Mouse (Mus musculus) limb, embryonic 12.5 days (tissue): ENCODE measurements around the gene Lrrc8e. TPM values are rescaled to one million over a fixed set of nuclear protein-coding genes. Genes with fewer than 3 reads are reported as not detected.
"Not testable (repeated sequence)": the region's sequence is repeated elsewhere in the genome, so short reads cannot be mapped to it uniquely, and the experiment has no call there.

Experiments used
- ATAC-seq: fragments of 200-750 bp; cut with Nextera tagmentation; 2 replicates; pipeline ENCODE4 v1.8.0; 2017; ENCODE audit warnings: low read depth, moderate TSS enrichment; ENCODE audit not compliant: insufficient number of reproducible peaks, insufficient read depth, low FRiP score, low TSS enrichment
- H3K27ac ChIP-seq: fragments of 300-500 bp; sonication (generic); 2 replicates; pipeline ENCODE4 v1.5.1; 2016; ENCODE audit warnings: mild to moderate bottlenecking, moderate library complexity
- H3K27me3 ChIP-seq: fragments of 300-500 bp; sonication (generic); 2 replicates; pipeline ENCODE4 v1.6.1; 2016; ENCODE audit warnings: mild to moderate bottlenecking, moderate library complexity
- H3K36me3 ChIP-seq: fragments of 300-500 bp; sonication (generic); 2 replicates; pipeline ENCODE4 v1.6.1; 2016; ENCODE audit warnings: mild to moderate bottlenecking, moderate library complexity
- H3K4me1 ChIP-seq: fragments of 300-500 bp; sonication (generic); replicated peaks from 2 replicates; pipeline ENCODE4 v1.6.1; 2016
- H3K4me2 ChIP-seq: fragments of 300-500 bp; sonication (generic); 2 replicates; pipeline ENCODE4 v1.6.1; 2016; ENCODE audit warnings: mild to moderate bottlenecking, moderate library complexity
- H3K4me3 ChIP-seq: fragments of 300-500 bp; sonication (generic); replicated peaks from 2 replicates; pipeline ENCODE4 v1.5.1; 2016; ENCODE audit warnings: mild to moderate bottlenecking
- H3K9ac ChIP-seq: fragments of 300-500 bp; sonication (generic); replicated peaks from 2 replicates; pipeline ENCODE4 v1.6.1; 2016; ENCODE audit warnings: mild to moderate bottlenecking, moderate library complexity
- H3K9me3 ChIP-seq: fragments of 300-500 bp; sonication (generic); 2 replicates; pipeline ENCODE4 v1.6.1; 2016; ENCODE audit warnings: mild to moderate bottlenecking, moderate library complexity
- WGBS: fragments of 180-500 bp; shearing (Covaris S2); methylation state at CpG from one replicate; pipeline ENCODE4 v1.1.7; 2016; 5-methylcytosine and 5-hydroxymethylcytosine counted together
- polyA plus RNA-seq: library from polyadenylated mRNA; unstranded; fragments of >200 nt; fragmentation: Nextera tagmentation; extraction: Ambion mirVana; gene quantifications from 2 replicates; pipeline ENCODE4 v1.2.1, GENCODE M21; 2016

Lrrc8e gene
- polyA plus RNA-seq, 1 experiment from 2014 or later = 0.39 TPM

- H3K27ac ChIP-seq = no peak overlapping the region
- no peak overlapping the region for H3K4me2 ChIP-seq
- WGBS = 93% methylated on average over 8 of the region's 8 CpGs
- no peak overlapping the region for H3K9ac ChIP-seq
- no peaks in the 10 kb centered on the region for H3K9me3 ChIP-seq
- H3K36me3 ChIP-seq = peaks cover 79% of the 10 kb centered on the region
- peaks cover 4% of the 10 kb centered on the region for H3K27me3 ChIP-seq
- H3K4me1 ChIP-seq = peaks cover 25% of the 10 kb centered on the region
- no peak overlapping the region for H3K4me3 ChIP-seq
- no peak for ATAC-seq
These were observed 20.6 kb downstream of the Lrrc8e start for GRCm38 (mm10) chr8:4247241-4247640.

GRCm38 (mm10) chr8:4247951-4248540 lies 21.4 kb downstream of the Lrrc8e start, which contains the start of gene Tgfbr3l:
TSS of gene Tgfbr3l (plus strand) at chr8:4248214.
- peaks cover 71% of the 10 kb centered on the region for H3K36me3 ChIP-seq
- peak within 1 kb of the TSS; percentile 47; the same call in 1 of the 2 replicates for H3K9ac ChIP-seq

DNA sequence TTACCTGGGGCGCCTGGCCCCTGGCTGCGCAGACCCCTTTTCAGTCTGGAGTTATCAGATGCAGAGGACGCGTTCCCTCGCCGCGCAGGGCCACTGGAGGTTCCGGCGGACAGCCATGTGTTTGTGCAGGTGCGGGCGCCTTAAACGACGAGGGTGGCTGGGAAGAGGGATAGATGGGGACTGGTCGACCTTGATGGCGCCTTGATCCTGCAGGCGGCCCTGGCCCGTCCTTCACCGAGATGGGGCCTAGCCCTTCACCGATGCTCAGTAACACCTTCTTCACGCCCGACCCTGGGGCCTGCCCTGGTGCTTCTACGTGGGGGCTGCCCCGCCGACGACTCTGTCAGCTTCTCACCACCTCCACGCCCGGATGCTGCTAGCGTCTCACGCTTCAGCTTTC lies 22.6 kb downstream of the Lrrc8e start:
- peaks cover 4% of the 10 kb centered on the region for H3K27me3 ChIP-seq
- 14% methylated on average over 29 of the region's 29 CpGs for WGBS
- peak overlapping the region; percentile 72; the same call in 1 of the 2 replicates for H3K27ac ChIP-seq
- peaks cover 35% of the 10 kb centered on the region for H3K4me1 ChIP-seq
- H3K4me3 ChIP-seq = peak overlapping the region; percentile 13
- peak overlapping the region; percentile 47; the same call in 1 of the 2 replicates for H3K9ac ChIP-seq
- no peak for ATAC-seq
- peaks cover 60% of the 10 kb centered on the region for H3K36me3 ChIP-seq
- no peaks in the 10 kb centered on the region for H3K9me3 ChIP-seq
- peak overlapping the region; percentile 27 for H3K4me2 ChIP-seq

More at GRCm38 (mm10) chr8:4247951-4248540, 21.4 kb downstream of the Lrrc8e start, which contains the start of gene Tgfbr3l:
- H3K27me3 ChIP-seq = peaks cover 4% of the 10 kb centered on the region
- peaks cover 29% of the 10 kb centered on the region for H3K4me1 ChIP-seq
- no peak within 1 kb of the TSS for H3K4me3 ChIP-seq
- H3K27ac ChIP-seq = peak within 1 kb of the TSS; percentile 72; the same call in 1 of the 2 replicates
- no peaks in the 10 kb centered on the region for H3K9me3 ChIP-seq
- peak within 1 kb of the TSS; percentile 27; the same call in 1 of the 2 replicates for H3K4me2 ChIP-seq
- no peak for ATAC-seq
- WGBS = 83% methylated on average over 15 of the region's 15 CpGs

- no peak overlapping the region for H3K27ac ChIP-seq
- H3K27me3 ChIP-seq = peaks cover 4% of the 10 kb centered on the region
- WGBS = 33% methylated on average over 26 of the region's 26 CpGs
- H3K9ac ChIP-seq = no peak overlapping the region
- H3K36me3 ChIP-seq = peaks cover 60% of the 10 kb centered on the region
- H3K4me3 ChIP-seq = no peak overlapping the region
- no peaks in the 10 kb centered on the region for H3K9me3 ChIP-seq
- H3K4me1 ChIP-seq = peaks cover 38% of the 10 kb centered on the region
- ATAC-seq = peak; percentile 10; the same call in 1 of the 2 replicates
- H3K4me2 ChIP-seq = no peak overlapping the region
These were observed 23.8 kb downstream of the Lrrc8e start for GRCm38 (mm10) chr8:4250306-4250970.

DNA sequence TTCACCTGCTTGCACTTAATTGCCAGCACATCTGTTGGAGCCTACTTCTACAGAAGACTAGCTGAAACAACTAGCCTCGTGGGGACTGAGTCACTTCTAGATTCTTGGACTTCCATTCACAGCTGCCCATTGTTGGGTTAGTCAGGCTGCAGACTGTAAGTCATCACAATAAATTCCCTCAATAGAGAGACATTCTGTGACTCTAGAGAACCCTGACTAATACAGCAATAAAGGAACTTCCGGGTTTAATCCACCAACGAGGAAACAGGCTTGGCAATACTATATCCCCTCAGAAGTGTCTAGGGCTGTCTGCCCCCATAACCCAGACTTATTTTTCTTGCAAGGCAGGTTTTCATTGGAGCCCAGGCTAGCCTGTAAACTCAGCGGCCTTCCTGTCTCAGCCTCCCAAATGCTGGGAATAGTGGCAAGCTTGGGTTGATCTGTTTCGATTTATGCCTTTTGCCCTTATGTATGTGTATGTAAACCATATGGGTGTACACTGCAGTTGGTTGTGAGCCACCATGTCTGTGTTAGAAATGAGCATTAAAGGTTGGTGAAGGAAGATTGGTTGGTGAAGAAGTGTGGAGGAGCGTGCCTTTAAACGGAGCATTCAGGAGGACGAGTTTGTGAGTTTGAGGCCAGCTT lies 25.6 kb downstream of the Lrrc8e start:
- H3K27ac ChIP-seq = peak overlapping the region; percentile 92; the same call in 1 of the 2 replicates
- peaks cover 60% of the 10 kb centered on the region for H3K36me3 ChIP-seq
- peaks cover 4% of the 10 kb centered on the region for H3K27me3 ChIP-seq
- no peak for ATAC-seq
- peak overlapping the region; percentile 84 for H3K4me3 ChIP-seq
- no peaks in the 10 kb centered on the region for H3K9me3 ChIP-seq
- WGBS = 50% methylated on average over 8 of the region's 8 CpGs
- peaks cover 44% of the 10 kb centered on the region for H3K4me1 ChIP-seq
- H3K4me2 ChIP-seq = peak overlapping the region; percentile 82
- peak overlapping the region; percentile 45; the same call in 1 of the 2 replicates for H3K9ac ChIP-seq

DNA sequence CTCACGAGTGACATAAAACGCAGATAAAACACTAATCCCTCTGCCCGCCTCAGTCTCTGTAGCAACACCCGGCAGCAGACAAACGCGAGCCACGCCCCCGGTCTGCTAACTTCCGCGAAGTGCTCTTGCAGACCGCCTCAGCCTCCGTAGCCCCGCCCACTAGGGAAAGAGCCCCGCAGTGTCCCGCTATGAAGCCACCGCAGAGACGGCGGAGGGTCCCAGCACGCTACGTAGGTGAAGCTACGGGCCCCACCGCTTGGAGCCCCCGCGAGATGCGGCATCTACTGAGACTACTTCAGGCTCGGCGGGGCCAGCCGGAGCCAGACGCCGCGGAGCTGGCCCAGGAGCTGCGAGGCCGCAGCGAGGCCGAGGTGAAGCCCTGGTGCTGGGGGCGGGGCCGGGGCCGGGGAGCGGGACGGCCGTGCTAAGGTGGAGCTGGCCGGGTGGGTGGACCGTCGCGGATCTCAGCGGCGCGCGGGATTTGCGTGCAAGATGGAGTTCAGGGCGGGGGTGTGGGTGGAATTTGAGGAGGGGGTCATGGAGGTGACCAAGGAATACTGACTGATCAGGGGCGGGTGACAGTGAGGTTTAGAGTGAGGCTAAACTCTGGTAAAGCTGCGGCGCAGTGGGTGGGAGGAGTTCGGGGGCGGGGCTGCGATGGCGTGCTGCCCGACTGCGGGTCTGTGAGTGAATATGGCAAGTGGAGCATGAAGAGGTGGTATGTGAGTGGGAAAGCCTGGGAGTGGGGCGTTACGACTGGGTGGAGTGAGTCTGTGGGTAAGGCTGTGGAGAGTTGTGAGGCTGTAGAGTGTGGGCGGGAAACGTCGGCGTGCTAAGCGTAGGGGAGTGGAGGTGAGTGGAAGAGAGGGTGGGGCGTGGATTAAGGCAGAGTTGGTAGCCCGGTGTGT lies 26.6 kb downstream of the Lrrc8e start, which contains the start of gene Snapc2:
Snapc2 (plus strand) TSS at position 147 of the 908 bp plus-strand sequence.
- Histone ChIP-seq H3K4me1 (peaks cover 51% of the 10 kb centered on the region), H3K9ac (peak within 1 kb of the TSS; percentile 80)

GRCm38 (mm10) chr8:4254001-4254400 lies 27.4 kb downstream of the Lrrc8e start:
- H3K4me1 ChIP-seq = peaks cover 45% of the 10 kb centered on the region
- peak overlapping the region; percentile 62; the same call in 1 of the 2 replicates for H3K27ac ChIP-seq
- WGBS = 68% methylated on average over 6 of the region's 6 CpGs
- no peaks in the 10 kb centered on the region for H3K9me3 ChIP-seq
- peak overlapping the region; percentile 84 for H3K4me3 ChIP-seq
- H3K27me3 ChIP-seq = no peaks in the 10 kb centered on the region; the same call in 1 of the 2 replicates
- H3K36me3 ChIP-seq = peaks cover 49% of the 10 kb centered on the region
- H3K9ac ChIP-seq = peak overlapping the region; percentile 80; the same call in 1 of the 2 replicates
- peak overlapping the region; percentile 82 for H3K4me2 ChIP-seq
- ATAC-seq = no peak

More for the DNA sequence above, 26.6 kb downstream of the Lrrc8e start, which contains the start of gene Snapc2:
- peak; percentile 87 for ATAC-seq
- peak within 1 kb of the TSS; percentile 92 for H3K27ac ChIP-seq
- H3K4me3 ChIP-seq = peak within 1 kb of the TSS; percentile 84
- WGBS = under 1% methylated on average over 69 of the region's 69 CpGs
- no peaks in the 10 kb centered on the region for H3K9me3 ChIP-seq
- peak within 1 kb of the TSS; percentile 82 for H3K4me2 ChIP-seq
- H3K36me3 ChIP-seq = peaks cover 57% of the 10 kb centered on the region
- H3K27me3 ChIP-seq = peaks cover 4% of the 10 kb centered on the region

DNA sequence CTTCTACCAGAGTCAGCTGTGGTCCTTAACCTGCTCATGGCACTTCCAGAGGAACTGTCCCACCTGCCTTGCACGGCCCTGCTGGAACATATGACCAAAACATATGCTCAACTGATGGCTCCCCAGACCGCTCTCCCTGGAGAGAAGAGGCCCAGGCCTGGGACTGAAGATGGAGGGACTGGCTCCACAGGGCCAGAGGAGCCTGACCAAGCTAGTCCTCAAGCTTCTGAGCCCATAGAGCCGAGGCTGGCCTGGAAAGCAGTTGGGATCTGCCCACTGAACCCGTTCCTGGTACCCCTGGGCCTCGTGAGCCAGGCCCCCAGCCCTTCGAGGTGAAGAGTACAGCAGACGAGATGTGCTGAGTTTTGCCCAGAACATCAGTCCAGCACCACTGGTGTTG lies 28.8 kb downstream of the Lrrc8e start:
- H3K27me3 ChIP-seq, H3K27ac ChIP-seq, H3K9ac ChIP-seq, ATAC-seq, H3K4me2 ChIP-seq, H3K4me3 ChIP-seq, H3K9me3 ChIP-seq: not testable (repeated sequence)
- peaks cover 44% of the 10 kb centered on the region for H3K4me1 ChIP-seq
- peaks cover 45% of the 10 kb centered on the region for H3K36me3 ChIP-seq
- WGBS = 89% methylated on average over 7 of the region's 7 CpGs

GRCm38 (mm10) chr8:4256911-4257310 lies 30.3 kb downstream of the Lrrc8e start:
- no peak overlapping the region; the same call in 1 of the 2 replicates for H3K4me2 ChIP-seq
- no peaks in the 10 kb centered on the region for H3K27me3 ChIP-seq
- whole genome bisulfite sequencing = 60% methylated on average over 4 of the region's 4 CpGs
- H3K9ac ChIP-seq = 0 out of 2 replicates have a peak overlapping the region, but pooled peaks have one; percentile 83
- H3K4me1 ChIP-seq = peaks cover 42% of the 10 kb centered on the region
- 0 out of 2 replicates have a peak overlapping the region, but pooled peaks have one; percentile 23 for H3K27ac ChIP-seq
- H3K9me3 ChIP-seq = no peaks in the 10 kb centered on the region
- no peak overlapping the region for H3K4me3 ChIP-seq
- peaks cover 59% of the 10 kb centered on the region for H3K36me3 ChIP-seq
- no peak for ATAC-seq

GRCm38 (mm10) chr8:4257350-4257749 lies 30.7 kb downstream of the Lrrc8e start:
- peak overlapping the region; percentile 82 for H3K4me3 ChIP-seq
- H3K4me1 ChIP-seq = peaks cover 39% of the 10 kb centered on the region
- no peaks in the 10 kb centered on the region for H3K9me3 ChIP-seq
- H3K9ac ChIP-seq = peak overlapping the region; percentile 83; the same call in 1 of the 2 replicates
- ATAC-seq = no peak
- 75% methylated on average over 4 of the region's 4 CpGs for WGBS
- 0 out of 2 replicates have a peak overlapping the region, but pooled peaks have one; percentile 89 for H3K27ac ChIP-seq
- peak overlapping the region; percentile 71 for H3K4me2 ChIP-seq
- H3K27me3 ChIP-seq = no peaks in the 10 kb centered on the region
- peaks cover 64% of the 10 kb centered on the region for H3K36me3 ChIP-seq
